Mouse (Mus musculus) CH12.LX (cell line): ENCODE results near the gene Vegfd. TPM values are rescaled to one million over a fixed set of nuclear protein-coding genes. Genes with fewer than 3 reads are reported as not detected.

Source experiments
- DNase-seq: peaks from one replicate; pipeline ENCODE4 v3.0.0-alpha.2; 2013; ENCODE audit errors: extremely low read depth
- H3K27ac ChIP-seq: 2 replicates; pipeline ENCODE4 v1.5.1; 2012; ENCODE audit warnings: low read depth, mild to moderate bottlenecking, control low read depth, moderate library complexity; ENCODE audit not compliant: insufficient read depth
- H3K27me3 ChIP-seq: replicated peaks from 2 replicates; pipeline ENCODE3; 2012; ENCODE audit warnings: inconsistent platforms
- H3K36me3 ChIP-seq, 2 experiments: replicated peaks in 1 of 2; 2 replicates each; pipeline versions ENCODE3 to v1.6.1; 2012; ENCODE audit warnings: inconsistent platforms in 1 of 2, low read length in 1 of 2, mild to moderate bottlenecking in 1 of 2, mixed read lengths in 1 of 2, moderate library complexity in 1 of 2; ENCODE audit not compliant: control insufficient read depth in 1 of 2, insufficient read depth in 1 of 2
- H3K4me1 ChIP-seq, 2 experiments: 2 replicates each; pipeline ENCODE4 v1.6.1; 2012; ENCODE audit warnings: inconsistent platforms in 1 of 2, moderate library complexity in 1 of 2; ENCODE audit not compliant: insufficient read depth in 2 of 2, control insufficient read depth in 1 of 2
- H3K4me2 ChIP-seq: 2 replicates; pipeline ENCODE4 v1.6.1; 2012; ENCODE audit warnings: low read depth, mild to moderate bottlenecking, control low read depth; ENCODE audit not compliant: poor library complexity, insufficient read depth, severe bottlenecking
- H3K4me3 ChIP-seq, 3 experiments: fragments of 150-350 bp in 1 of 3; sonication (generic) in 1 of 3; replicated peaks in 1 of 3; 2 replicates each; pipeline versions ENCODE3 to v1.5.1; 2011 to 2012; ENCODE audit warnings: low read depth in 2 of 3, low read length in 2 of 3, mild to moderate bottlenecking in 2 of 3, moderate library complexity in 2 of 3, control low read depth in 1 of 3, improper control_type of control experiment in 1 of 3, inconsistent platforms in 1 of 3, mixed read lengths in 1 of 3; ENCODE audit not compliant: poor library complexity in 1 of 3
- H3K79me2 ChIP-seq: replicated peaks from 2 replicates; pipeline ENCODE4 v1.6.1; 2012; ENCODE audit warnings: mild to moderate bottlenecking, moderate library complexity; ENCODE audit not compliant: control insufficient read depth, poor library complexity, insufficient read depth, severe bottlenecking; ENCODE audit errors: extremely low read depth
- H3K9ac ChIP-seq: 2 replicates; pipeline ENCODE4 v1.6.1; 2012; ENCODE audit warnings: low read depth, mild to moderate bottlenecking, control low read depth, moderate library complexity; ENCODE audit not compliant: insufficient read depth
- H3K9me3 ChIP-seq: replicated peaks from 2 replicates; pipeline ENCODE3; 2012; ENCODE audit warnings: low read length, inconsistent platforms, mixed read lengths
- BHLHE40 ChIP-seq: IDR thresholded peaks from 2 replicates; pipeline ENCODE4 v1.6.1; 2011; ENCODE audit warnings: mild to moderate bottlenecking, low read depth, low read length, improper control_type of control experiment
- CHD1 ChIP-seq: IDR thresholded peaks from 2 replicates; pipeline ENCODE4 v1.6.1; 2012; ENCODE audit warnings: low read depth, low read length, improper control_type of control experiment, inconsistent platforms
- CHD2 ChIP-seq: IDR thresholded peaks from 2 replicates; pipeline ENCODE4 v1.6.1; 2011; ENCODE audit warnings: low read length, improper control_type of control experiment
- CTCF ChIP-seq, 2 experiments: IDR thresholded peaks in 1 of 2; conservative IDR thresholded peaks in 1 of 2; 2 replicates each; pipeline ENCODE4 v1.5.1; 2011 to 2012; ENCODE audit warnings: low read depth in 2 of 2, low read length in 2 of 2, improper control_type of control experiment in 1 of 2, inconsistent platforms in 1 of 2, mild to moderate bottlenecking in 1 of 2, moderate library complexity in 1 of 2
- ELF1 ChIP-seq: IDR thresholded peaks from 2 replicates; pipeline ENCODE4 v1.6.1; 2014; ENCODE audit warnings: low read depth, mild to moderate bottlenecking, inconsistent platforms, low read length, improper control_type of control experiment
- ETS1 ChIP-seq: conservative IDR thresholded peaks from 2 replicates; pipeline ENCODE4 v1.6.1; 2012; ENCODE audit warnings: low read depth, mild to moderate bottlenecking, inconsistent platforms, low read length, improper control_type of control experiment, moderate library complexity
- GABPA ChIP-seq: IDR thresholded peaks from 2 replicates; pipeline ENCODE4 v1.6.1; 2012; ENCODE audit warnings: low read depth, low read length, improper control_type of control experiment, inconsistent platforms; ENCODE audit not compliant: insufficient replicate concordance
- HCFC1 ChIP-seq: IDR thresholded peaks from 2 replicates; pipeline ENCODE4 v1.6.1; 2012; ENCODE audit warnings: low read depth, mild to moderate bottlenecking, inconsistent platforms, low read length, improper control_type of control experiment
- IRF4 ChIP-seq: IDR thresholded peaks from 2 replicates; pipeline ENCODE4 v1.6.1; 2014; ENCODE audit warnings: low read depth, mild to moderate bottlenecking, inconsistent platforms, low read length, improper control_type of control experiment
- JUN ChIP-seq: IDR thresholded peaks from 2 replicates; pipeline ENCODE4 v1.6.1; 2011; ENCODE audit warnings: low read depth, mild to moderate bottlenecking, low read length, improper control_type of control experiment, moderate library complexity; ENCODE audit not compliant: insufficient read depth
- JUND ChIP-seq: conservative IDR thresholded peaks from 2 replicates; pipeline ENCODE4 v1.6.1; 2011; ENCODE audit warnings: low read depth, low read length, improper control_type of control experiment
- KAT2A ChIP-seq: IDR thresholded peaks from 2 replicates; pipeline ENCODE4 v1.6.1; 2012; ENCODE audit warnings: low read length, improper control_type of control experiment, inconsistent platforms; ENCODE audit not compliant: insufficient replicate concordance
- MAX ChIP-seq: IDR thresholded peaks from 2 replicates; pipeline ENCODE4 v1.6.1; 2011; ENCODE audit warnings: low read length, improper control_type of control experiment
- MAZ ChIP-seq: IDR thresholded peaks from 2 replicates; pipeline ENCODE4 v1.6.1; 2012; ENCODE audit warnings: low read depth, mild to moderate bottlenecking, inconsistent platforms, low read length, improper control_type of control experiment, moderate library complexity
- MEF2A ChIP-seq: IDR thresholded peaks from 2 replicates; pipeline ENCODE4 v1.6.1; 2014; ENCODE audit warnings: low read depth, mild to moderate bottlenecking, inconsistent platforms, low read length, improper control_type of control experiment, borderline replicate concordance
- PAX5 ChIP-seq: IDR thresholded peaks from 2 replicates; pipeline ENCODE4 v1.6.1; 2012; ENCODE audit warnings: low read length, inconsistent platforms, mixed read lengths
- POLR2A ChIP-seq: IDR thresholded peaks from 2 replicates; pipeline ENCODE4 v1.6.1; 2011; ENCODE audit warnings: low read depth, mild to moderate bottlenecking, improper control_type of control experiment, low read length
- RCOR1 ChIP-seq: conservative IDR thresholded peaks from 2 replicates; pipeline ENCODE4 v1.6.1; 2012; ENCODE audit warnings: low read depth, mild to moderate bottlenecking, inconsistent platforms, low read length, improper control_type of control experiment
- SIN3A ChIP-seq: IDR thresholded peaks from 2 replicates; pipeline ENCODE4 v1.6.1; 2012; ENCODE audit warnings: low read length, improper control_type of control experiment, inconsistent platforms
- SMC3 ChIP-seq: IDR thresholded peaks from 2 replicates; pipeline ENCODE4 v1.6.1; 2011; ENCODE audit warnings: low read depth, low read length, improper control_type of control experiment
- TBP ChIP-seq: conservative IDR thresholded peaks from 2 replicates; pipeline ENCODE4 v1.6.1; 2011; ENCODE audit warnings: low read depth, low read length, improper control_type of control experiment
- TCF12 ChIP-seq: IDR thresholded peaks from 2 replicates; pipeline ENCODE4 v1.6.1; 2014; ENCODE audit warnings: low read depth, mild to moderate bottlenecking, inconsistent platforms, low read length, improper control_type of control experiment
- UBTF ChIP-seq: IDR thresholded peaks from 2 replicates; pipeline ENCODE4 v1.6.1; 2012; ENCODE audit warnings: low read depth, mild to moderate bottlenecking, inconsistent platforms, low read length, improper control_type of control experiment, moderate library complexity
- USF1 ChIP-seq: IDR thresholded peaks from 2 replicates; pipeline ENCODE4 v1.6.1; 2014; ENCODE audit warnings: low read depth, mild to moderate bottlenecking, inconsistent platforms, low read length, improper control_type of control experiment
- USF2 ChIP-seq: conservative IDR thresholded peaks from 2 replicates; pipeline ENCODE4 v1.6.1; 2011; ENCODE audit warnings: low read depth, low read length, improper control_type of control experiment
- ZC3H11A ChIP-seq: IDR thresholded peaks from 2 replicates; pipeline ENCODE4 v1.6.1; 2012; ENCODE audit warnings: low read depth, mild to moderate bottlenecking, inconsistent platforms, low read length, improper control_type of control experiment
- ZKSCAN1 ChIP-seq: IDR thresholded peaks from 2 replicates; pipeline ENCODE4 v1.6.1; 2012; ENCODE audit warnings: low read depth, inconsistent platforms, low read length, improper control_type of control experiment, borderline replicate concordance
- ZMIZ1 ChIP-seq: IDR thresholded peaks from 2 replicates; pipeline ENCODE4 v1.6.1; 2012; ENCODE audit warnings: low read depth, mild to moderate bottlenecking, inconsistent platforms, low read length, improper control_type of control experiment
- ZNF384 ChIP-seq: IDR thresholded peaks from 2 replicates; pipeline ENCODE4 v1.6.1; 2012; ENCODE audit warnings: low read depth, low read length, improper control_type of control experiment, inconsistent platforms
- dilution Hi-C: fragments of 300-500 bp; cut with MboI; formaldehyde crosslinking; loops from 2 replicates; pipeline ENCODE4 v1.14.3; 2020; ENCODE audit warnings: low sequenced_read_pairs; ENCODE audit not compliant: extremely low pct_unique_long_range_greater_than_20kb, extremely low pct_ligation_motif_present
- in situ Hi-C: fragments of 300-500 bp; cut with MboI; formaldehyde crosslinking; loops from 3 replicates; pipeline ENCODE4 v1.14.3; 2019; ENCODE audit warnings: low sequenced_read_pairs, low pct_ligation_motif_present, low pct_unique_long_range_greater_than_20kb, mixed read lengths
- polyA plus RNA-seq: library from polyadenylated mRNA; unstranded; fragments of >175 nt; gene quantifications from 2 replicates; pipeline ENCODE4 v1.2.1, GENCODE M21; 2012; ENCODE audit warnings: low read depth; ENCODE audit not compliant: insufficient read length
- total RNA-seq, 2 experiments: library from RNA; depleted of rRNA; stranded (reverse); fragments of 300-350 nt in 1 of 2; fragments of >200 nt in 1 of 2; gene quantifications; 2 replicates each; pipeline ENCODE4 v1.2.3; 2012 to 2014

The Vegfd gene
- total and polyA plus RNA-seq, 3 experiments = not detected

- H3K4me1 ChIP-seq = no peaks in the 10 kb centered on the region
- no peak for DNase-seq
- no peaks in the 10 kb centered on the region for H3K27me3 ChIP-seq
- H3K27ac ChIP-seq = no peak overlapping the region
- dilution Hi-C loops (no loop called here), in situ Hi-C loops (no loop called here)
- H3K9ac ChIP-seq = no peak overlapping the region
- no peaks in the 10 kb centered on the region for H3K36me3 ChIP-seq
- no peaks in the 10 kb centered on the region for H3K79me2 ChIP-seq
- TF ChIP-seq MAZ (no peak), CHD2 (no peak), JUND (no peak), ZKSCAN1 (no peak), BHLHE40 (no peak), ELF1 (no peak), HCFC1 (no peak), PAX5 (no peak), POLR2A (no peak), MAX (no peak), CHD1 (no peak), ZNF384 (no peak), ZC3H11A (no peak), KAT2A (no peak), ETS1 (no peak), JUN (no peak), TBP (no peak), USF1 (no peak), SMC3 (no peak), UBTF (no peak)
- no peak overlapping the region for H3K4me2 ChIP-seq
- H3K4me3 ChIP-seq = no peak overlapping the region
- H3K9me3 ChIP-seq = no peaks in the 10 kb centered on the region
Observed at GRCm38 (mm10) chrX:164338591-164338990, 34.6 kb upstream of the Vegfd start.

DNA sequence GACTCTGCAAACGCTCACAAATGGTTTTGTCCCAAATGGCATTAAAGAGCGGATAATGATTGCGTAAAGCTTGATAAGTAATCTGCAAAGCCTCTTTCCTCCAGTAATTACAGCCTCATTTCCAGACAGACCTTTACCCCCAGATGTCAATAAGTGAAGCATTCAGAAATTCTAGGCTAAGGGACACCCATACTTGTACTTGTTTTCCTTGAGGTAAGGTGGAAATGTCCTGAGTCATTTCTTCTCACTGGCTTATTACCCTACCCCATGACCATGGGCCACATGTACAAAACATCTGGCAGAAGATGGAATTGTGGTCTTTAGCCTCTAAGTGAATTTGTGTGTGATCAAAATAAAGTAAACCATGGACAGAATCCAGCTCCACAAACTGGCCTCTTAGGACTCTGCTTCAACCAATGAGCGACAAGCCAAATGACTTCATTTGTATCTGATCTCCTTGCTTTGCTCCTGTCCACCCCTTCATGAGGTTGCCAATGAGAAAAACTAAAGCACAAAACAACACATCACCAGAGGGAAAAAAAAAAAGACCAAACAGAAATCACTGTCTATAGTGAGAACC is 27.7 kb upstream of the Vegfd start:
- no peaks in the 10 kb centered on the region for H3K79me2 ChIP-seq
- dilution Hi-C loops = no loop called here
- H3K27ac ChIP-seq = no peak overlapping the region
- H3K9ac ChIP-seq = no peak overlapping the region
- no peaks in the 10 kb centered on the region for H3K9me3 ChIP-seq
- TF ChIP-seq USF2 = no peak
- no peak for TF ChIP-seq CTCF (conservative IDR thresholded peaks at IDR 0.05 in 1 of 2, IDR thresholded peaks at IDR 0.05 in 1 of 2; ENCODE audit: low read depth in 2 of 2, low read length in 2 of 2)
- no peak for TF ChIP-seq TBP
- no peak for TF ChIP-seq PAX5
- no peak for TF ChIP-seq ZC3H11A
- TF ChIP-seq RCOR1 = no peak
- TF ChIP-seq SIN3A = no peak
- no peak for TF ChIP-seq TCF12
- no peak for TF ChIP-seq GABPA
- TF ChIP-seq ZMIZ1 = no peak
- no peak for TF ChIP-seq MAZ
- TF ChIP-seq MAX = no peak
- no peak for TF ChIP-seq MEF2A
- TF ChIP-seq CHD2 = no peak
- no peak for TF ChIP-seq IRF4
- TF ChIP-seq, all 38 proteins: peak for 0
- Histone ChIP-seq H3K4me2 (no peak overlapping the region), H3K4me1 (no peaks in the 10 kb centered on the region), H3K27me3 (no peaks in the 10 kb centered on the region), H3K4me3 (no peak overlapping the region), H3K36me3 (no peaks in the 10 kb centered on the region)
- in situ Hi-C loops = no loop called here
- no peak for DNase-seq
